Mouse (Mus musculus): ENCODE data around the gene Cyp2c68. TPM values are rescaled to one million over a fixed set of nuclear protein-coding genes. Genes with fewer than 3 reads are reported as not detected.
"Not testable (repeated sequence)": the region's sequence is repeated elsewhere in the genome, so short reads cannot be mapped to it uniquely, and the experiment has no call there.

Gene Cyp2c68
- polyA plus RNA-seq (2014; fragmentation: Nextera tagmentation; extraction: Ambion mirVana) = 0.43 and 0.51 TPM in 2 replicates

DNA sequence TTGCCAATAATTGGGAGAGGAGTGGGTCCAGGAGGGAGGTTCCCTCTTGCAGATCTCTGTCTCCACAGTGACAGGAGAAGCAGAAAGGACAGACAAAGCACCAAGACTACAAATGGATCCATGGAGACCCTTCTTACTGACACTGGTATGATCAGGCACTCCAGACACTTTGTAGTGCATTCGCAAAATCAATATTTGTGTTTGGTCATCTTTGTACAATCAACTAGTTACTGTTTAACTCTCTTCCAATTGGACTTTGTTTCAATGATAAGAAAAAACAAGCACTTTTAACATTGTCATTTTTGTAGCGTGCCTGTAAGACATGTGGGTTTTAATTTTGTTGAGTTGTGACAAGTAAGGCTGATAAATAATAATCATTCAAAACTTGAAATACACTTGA lies at the start of gene Cyp2c68:
Cyp2c68 (minus strand) TSS at position 135 of the 400 bp plus-strand sequence.
- Histone ChIP-seq H3K4me3 (ENCODE audit: low read depth, low read length) (no peak within 1 kb of the TSS), H3K36me3 (ENCODE audit: control insufficient read depth, insufficient read depth, low read length) (no peaks in the 10 kb centered on the region), H3K9ac (replicated peaks; ENCODE audit: low read depth, low read length) (no peak within 1 kb of the TSS), H3K4me1 (ENCODE audit: control insufficient read depth, insufficient read depth, low read length) (no peaks in the 10 kb centered on the region), H3K4me2 (replicated peaks; ENCODE audit: low read depth, low read length) (no peak within 1 kb of the TSS), H3K9me3 (ENCODE audit: control insufficient read depth, low read depth, low read length) (0 out of 2 replicates have a peak, but pooled peaks cover 2% of the 10 kb centered on the region), H3K27ac (ENCODE audit: low read length) (no peak within 1 kb of the TSS), H3K27me3 (ENCODE audit: control insufficient read depth, insufficient read depth, low read length) (no peaks in the 10 kb centered on the region)
- no peak for ATAC-seq (ENCODE audit: insufficient number of reproducible peaks, insufficient read depth, low FRiP score, low read depth)
- WGBS = 68% methylated on average over 2 of the region's 2 CpGs

DNA sequence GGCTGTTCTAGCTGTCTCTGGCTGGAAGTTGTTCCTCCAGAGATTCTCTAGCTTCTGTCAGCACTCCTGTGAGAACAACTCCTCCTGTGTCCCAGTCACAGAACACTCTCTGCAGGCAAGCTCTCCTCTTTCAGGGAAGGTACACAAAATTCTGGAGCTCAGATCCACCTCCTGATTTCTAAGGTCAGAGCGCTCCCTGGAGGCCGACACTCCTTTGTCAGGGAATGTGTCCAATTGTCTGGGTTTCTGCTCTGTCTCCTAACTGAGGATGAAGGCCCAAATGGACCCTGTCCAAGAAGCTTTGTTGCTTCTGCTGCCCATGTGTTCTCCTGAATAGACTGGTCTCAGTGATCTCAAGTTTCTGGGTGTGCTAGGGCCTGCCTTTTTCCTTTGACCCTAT lies 44.6 kb upstream of the Cyp2c68 start:
- not testable (repeated sequence) for H3K9ac ChIP-seq (replicated peaks; ENCODE audit: low read depth, low read length); H3K9me3 ChIP-seq (ENCODE audit: control insufficient read depth, low read depth, low read length); ATAC-seq (ENCODE audit: insufficient number of reproducible peaks, insufficient read depth, low FRiP score, low read depth); H3K4me2 ChIP-seq (replicated peaks; ENCODE audit: low read depth, low read length); H3K36me3 ChIP-seq (ENCODE audit: control insufficient read depth, insufficient read depth, low read length); H3K27ac ChIP-seq (ENCODE audit: low read length); H3K27me3 ChIP-seq (ENCODE audit: control insufficient read depth, insufficient read depth, low read length); H3K4me1 ChIP-seq (ENCODE audit: control insufficient read depth, insufficient read depth, low read length); H3K4me3 ChIP-seq (ENCODE audit: low read depth, low read length)
- WGBS = 76% methylated on average over 2 of the region's 2 CpGs

DNA sequence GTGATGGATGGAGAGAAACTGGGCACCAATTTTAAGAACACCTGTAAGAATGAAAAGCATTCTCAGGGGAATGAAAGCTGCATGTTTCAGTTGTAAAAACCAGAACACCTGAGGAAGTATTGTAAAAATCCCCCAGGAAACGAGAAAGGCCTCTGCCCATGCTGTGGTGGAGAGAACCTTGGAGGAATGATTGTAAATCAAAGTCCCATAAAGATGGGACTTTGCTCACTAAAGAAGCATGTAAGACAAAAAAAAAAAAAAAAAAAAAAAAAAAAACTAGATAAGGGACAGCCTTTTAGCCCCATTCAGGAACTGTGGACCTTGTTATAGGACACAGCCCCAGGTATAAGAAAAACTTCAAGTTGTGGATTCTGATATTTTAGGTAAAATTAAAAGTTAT lies 4.5 kb upstream of the Cyp2c68 start:
- no peak overlapping the region for H3K9ac ChIP-seq (replicated peaks; ENCODE audit: low read depth, low read length)
- no peak overlapping the region for H3K4me3 ChIP-seq (ENCODE audit: low read depth, low read length)
- H3K4me1 ChIP-seq (ENCODE audit: control insufficient read depth, insufficient read depth, low read length) = no peaks in the 10 kb centered on the region
- no peaks in the 10 kb centered on the region for H3K36me3 ChIP-seq (ENCODE audit: control insufficient read depth, insufficient read depth, low read length)
- no peak overlapping the region for H3K4me2 ChIP-seq (replicated peaks; ENCODE audit: low read depth, low read length)
- H3K9me3 ChIP-seq (ENCODE audit: control insufficient read depth, low read depth, low read length) = 0 out of 2 replicates have a peak, but pooled peaks cover 2% of the 10 kb centered on the region
- 48% methylated on average over 1 of the region's 1 CpGs for WGBS
- no peaks in the 10 kb centered on the region for H3K27me3 ChIP-seq (ENCODE audit: control insufficient read depth, insufficient read depth, low read length)
- no peak for ATAC-seq (ENCODE audit: insufficient number of reproducible peaks, insufficient read depth, low FRiP score, low read depth)
- H3K27ac ChIP-seq (ENCODE audit: low read length) = no peak overlapping the region

DNA sequence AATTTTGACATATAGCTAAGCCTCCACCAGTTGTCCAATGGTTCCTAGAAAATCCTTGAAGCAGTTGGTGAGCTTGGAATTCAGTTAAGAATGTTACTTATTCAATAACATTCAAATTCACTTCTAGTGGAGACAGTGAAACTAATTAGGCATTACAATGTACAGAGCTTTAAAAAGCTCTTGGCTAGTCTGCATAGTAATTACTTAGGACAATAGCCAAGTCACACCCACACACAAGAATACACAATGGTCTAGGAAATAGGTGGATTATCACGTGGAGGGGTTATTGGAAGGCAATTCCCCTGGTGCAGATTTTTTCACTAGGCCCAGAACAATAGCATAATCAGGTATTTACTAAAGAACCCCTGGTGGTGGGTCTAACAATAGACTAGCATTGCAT lies 3.5 kb upstream of the Cyp2c68 start:
- not testable (repeated sequence) for ATAC-seq (ENCODE audit: insufficient number of reproducible peaks, insufficient read depth, low FRiP score, low read depth); H3K4me2 ChIP-seq (replicated peaks; ENCODE audit: low read depth, low read length); H3K27me3 ChIP-seq (ENCODE audit: control insufficient read depth, insufficient read depth, low read length); H3K27ac ChIP-seq (ENCODE audit: low read length); H3K36me3 ChIP-seq (ENCODE audit: control insufficient read depth, insufficient read depth, low read length); H3K9ac ChIP-seq (replicated peaks; ENCODE audit: low read depth, low read length); H3K9me3 ChIP-seq (ENCODE audit: control insufficient read depth, low read depth, low read length); H3K4me1 ChIP-seq (ENCODE audit: control insufficient read depth, insufficient read depth, low read length); H3K4me3 ChIP-seq (ENCODE audit: low read depth, low read length)
- 84% methylated on average over 1 of the region's 1 CpGs for WGBS

DNA sequence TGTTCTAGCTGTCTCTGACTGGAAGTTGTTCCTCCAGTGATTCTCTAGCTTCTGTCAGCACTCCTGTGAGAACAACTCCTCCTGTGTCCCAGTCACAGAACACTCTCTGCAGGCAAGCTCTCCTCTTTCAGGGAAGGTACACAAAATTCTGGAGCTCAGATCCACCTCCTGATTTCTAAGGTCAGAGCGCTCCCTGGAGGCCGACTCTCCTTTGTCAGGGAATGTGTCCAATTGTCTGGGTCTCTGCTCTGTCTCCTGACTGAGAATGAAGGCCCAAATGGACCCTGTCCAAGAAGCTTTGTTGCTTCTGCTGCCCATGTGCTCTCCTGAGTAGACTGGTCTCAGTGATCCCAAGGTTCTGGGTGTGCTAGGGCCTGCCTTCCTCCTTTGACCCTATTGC lies 29.7 kb downstream of the Cyp2c68 start:
- not testable (repeated sequence) for H3K36me3 ChIP-seq (ENCODE audit: control insufficient read depth, insufficient read depth, low read length); H3K27ac ChIP-seq (ENCODE audit: low read length); H3K4me1 ChIP-seq (ENCODE audit: control insufficient read depth, insufficient read depth, low read length); H3K27me3 ChIP-seq (ENCODE audit: control insufficient read depth, insufficient read depth, low read length); H3K9me3 ChIP-seq (ENCODE audit: control insufficient read depth, low read depth, low read length); H3K4me2 ChIP-seq (replicated peaks; ENCODE audit: low read depth, low read length); H3K9ac ChIP-seq (replicated peaks; ENCODE audit: low read depth, low read length); ATAC-seq (ENCODE audit: insufficient number of reproducible peaks, insufficient read depth, low FRiP score, low read depth); H3K4me3 ChIP-seq (ENCODE audit: low read depth, low read length)
- 85% methylated on average over 2 of the region's 2 CpGs for WGBS

DNA sequence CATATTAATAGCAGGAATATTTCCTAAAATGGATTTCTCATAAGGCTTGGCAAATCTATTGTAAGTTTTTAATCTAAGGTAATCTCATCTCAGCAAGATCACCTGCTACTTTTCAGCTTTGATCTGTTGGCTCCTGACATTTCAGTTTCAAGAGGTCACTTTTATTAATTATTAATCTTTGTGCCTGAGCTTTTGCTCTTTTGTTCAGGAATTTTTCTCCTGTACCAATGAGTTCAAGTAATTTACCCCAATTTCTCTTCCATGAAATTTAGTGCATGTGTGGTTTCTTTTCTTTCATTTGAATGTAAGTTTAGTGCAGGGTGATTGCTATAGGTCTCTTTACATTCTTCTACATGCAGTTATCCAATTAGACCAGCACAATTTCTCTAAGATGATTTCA lies 75.2 kb downstream of the Cyp2c68 start:
- not testable (repeated sequence) for ATAC-seq (ENCODE audit: insufficient number of reproducible peaks, insufficient read depth, low FRiP score, low read depth); H3K27ac ChIP-seq (ENCODE audit: low read length); H3K36me3 ChIP-seq (ENCODE audit: control insufficient read depth, insufficient read depth, low read length); H3K9ac ChIP-seq (replicated peaks; ENCODE audit: low read depth, low read length); H3K4me2 ChIP-seq (replicated peaks; ENCODE audit: low read depth, low read length); H3K27me3 ChIP-seq (ENCODE audit: control insufficient read depth, insufficient read depth, low read length); H3K4me1 ChIP-seq (ENCODE audit: control insufficient read depth, insufficient read depth, low read length); H3K9me3 ChIP-seq (ENCODE audit: control insufficient read depth, low read depth, low read length); H3K4me3 ChIP-seq (ENCODE audit: low read depth, low read length)

DNA sequence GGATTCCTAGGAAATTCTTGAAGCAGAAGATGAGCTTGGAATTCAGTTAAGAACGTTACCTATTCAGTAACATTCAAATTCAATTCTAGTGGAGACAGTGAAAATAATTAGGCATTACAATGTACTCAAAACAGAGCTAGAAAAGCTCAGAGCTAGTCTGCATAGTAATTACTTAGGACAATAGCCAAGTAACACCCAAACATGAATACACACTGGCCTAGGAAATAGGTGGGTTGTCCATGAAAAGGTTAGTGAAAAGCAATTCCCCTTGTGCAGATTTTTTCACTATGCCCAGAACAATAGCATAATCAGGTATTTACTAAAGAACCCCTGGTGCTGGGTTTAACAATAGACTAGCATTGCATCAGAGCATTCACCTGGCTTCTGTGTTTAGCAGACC lies 88.5 kb downstream of the Cyp2c68 start:
- H3K9me3 ChIP-seq (ENCODE audit: control insufficient read depth, low read depth, low read length) = peaks cover 2% of the 10 kb centered on the region; the same call in 1 of the 2 replicates
- no peak overlapping the region for H3K4me2 ChIP-seq (replicated peaks; ENCODE audit: low read depth, low read length)
- 41% methylated on average over 1 of the region's 1 CpGs for WGBS
- no peak for ATAC-seq (ENCODE audit: insufficient number of reproducible peaks, insufficient read depth, low FRiP score, low read depth)
- H3K27me3 ChIP-seq (ENCODE audit: control insufficient read depth, insufficient read depth, low read length) = no peaks in the 10 kb centered on the region
- no peak overlapping the region for H3K9ac ChIP-seq (replicated peaks; ENCODE audit: low read depth, low read length)
- no peak overlapping the region for H3K27ac ChIP-seq (ENCODE audit: low read length)
- no peak overlapping the region for H3K4me3 ChIP-seq (ENCODE audit: low read depth, low read length)
- no peaks in the 10 kb centered on the region for H3K4me1 ChIP-seq (ENCODE audit: control insufficient read depth, insufficient read depth, low read length)
- no peaks in the 10 kb centered on the region for H3K36me3 ChIP-seq (ENCODE audit: control insufficient read depth, insufficient read depth, low read length)

DNA sequence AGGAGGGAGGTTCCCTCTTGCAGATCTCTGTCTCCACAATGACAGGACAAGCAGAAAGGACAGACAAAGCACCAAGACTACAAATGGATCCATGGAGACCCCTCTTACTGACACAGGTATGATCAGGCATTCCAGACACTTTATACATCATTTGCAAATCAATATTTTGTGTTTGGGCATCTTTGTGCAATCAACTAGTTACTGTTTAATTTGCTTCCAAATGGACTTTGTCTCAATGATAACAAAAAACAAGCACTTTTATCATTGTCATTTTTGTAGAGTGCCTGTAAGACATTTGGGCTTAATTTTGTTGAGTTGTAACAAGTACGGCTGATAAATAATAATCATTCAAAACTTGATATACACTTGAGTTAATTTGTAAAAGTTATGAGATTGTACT lies 91.9 kb downstream of the Cyp2c68 start, which contains the start of gene Cyp2c67:
Cyp2c67 (minus strand) TSS at position 114 of the 400 bp plus-strand sequence.
- H3K4me3 ChIP-seq (ENCODE audit: low read depth, low read length) = no peak within 1 kb of the TSS
- no peaks in the 10 kb centered on the region for H3K4me1 ChIP-seq (ENCODE audit: control insufficient read depth, insufficient read depth, low read length)
- WGBS = 96% methylated on average over 1 of the region's 1 CpGs
- no peak for ATAC-seq (ENCODE audit: insufficient number of reproducible peaks, insufficient read depth, low FRiP score, low read depth)
- no peak within 1 kb of the TSS for H3K4me2 ChIP-seq (replicated peaks; ENCODE audit: low read depth, low read length)
- H3K27ac ChIP-seq (ENCODE audit: low read length) = no peak within 1 kb of the TSS
- H3K9ac ChIP-seq (replicated peaks; ENCODE audit: low read depth, low read length) = no peak within 1 kb of the TSS
- H3K9me3 ChIP-seq (ENCODE audit: control insufficient read depth, low read depth, low read length) = peaks cover 5% of the 10 kb centered on the region; the same call in 1 of the 2 replicates
- no peaks in the 10 kb centered on the region for H3K36me3 ChIP-seq (ENCODE audit: control insufficient read depth, insufficient read depth, low read length)
- no peaks in the 10 kb centered on the region for H3K27me3 ChIP-seq (ENCODE audit: control insufficient read depth, insufficient read depth, low read length)

DNA sequence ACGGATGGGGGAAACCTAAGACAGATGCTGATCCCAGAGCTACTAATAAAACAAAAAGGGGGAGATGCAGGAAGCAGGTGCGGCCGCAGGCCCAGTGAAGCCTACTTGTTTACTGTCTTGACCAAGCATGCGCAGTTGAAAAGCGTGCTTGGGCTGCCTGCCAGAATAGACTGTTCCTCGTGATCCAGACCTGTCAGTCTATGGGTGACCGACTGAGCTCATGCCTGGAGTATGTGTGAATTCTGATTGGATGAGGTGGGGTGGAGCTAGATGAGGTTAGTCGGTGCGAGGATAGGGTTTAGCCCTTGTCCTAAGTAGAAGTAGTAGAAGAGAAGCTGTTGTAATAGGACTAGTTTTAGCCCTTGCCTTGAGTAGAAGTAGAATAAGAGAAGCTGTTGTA lies 93.3 kb downstream of the Cyp2c68 start:
- ATAC-seq (ENCODE audit: insufficient number of reproducible peaks, insufficient read depth, low FRiP score, low read depth) = no peak
- 92% methylated on average over 9 of the region's 9 CpGs for WGBS
- H3K4me3 ChIP-seq (ENCODE audit: low read depth, low read length) = no peak overlapping the region
- H3K4me1 ChIP-seq (ENCODE audit: control insufficient read depth, insufficient read depth, low read length) = no peaks in the 10 kb centered on the region
- H3K4me2 ChIP-seq (replicated peaks; ENCODE audit: low read depth, low read length) = no peak overlapping the region
- no peak overlapping the region for H3K27ac ChIP-seq (ENCODE audit: low read length)
- H3K36me3 ChIP-seq (ENCODE audit: control insufficient read depth, insufficient read depth, low read length) = no peaks in the 10 kb centered on the region
- H3K27me3 ChIP-seq (ENCODE audit: control insufficient read depth, insufficient read depth, low read length) = no peaks in the 10 kb centered on the region
- no peak overlapping the region for H3K9ac ChIP-seq (replicated peaks; ENCODE audit: low read depth, low read length)
- H3K9me3 ChIP-seq (ENCODE audit: control insufficient read depth, low read depth, low read length) = peaks cover 5% of the 10 kb centered on the region; the same call in 1 of the 2 replicates
